Mouse (Mus musculus) hindbrain, embryonic 16.5 days (tissue): ENCODE results near the gene S100a1. TPM values are rescaled to one million over a fixed set of nuclear protein-coding genes. Genes with fewer than 3 reads are reported as not detected.

Experiments
- ATAC-seq: fragments of 200-750 bp; cut with Nextera tagmentation; 2 replicates; pipeline ENCODE4 v1.8.0; 2017; ENCODE audit warnings: moderate TSS enrichment, moderate library complexity
- H3K27ac ChIP-seq: fragments of 300-500 bp; sonication (generic); 2 replicates; pipeline ENCODE4 v1.5.1; 2014; ENCODE audit warnings: low read depth, mild to moderate bottlenecking, control low read depth, low read length, moderate library complexity
- H3K27me3 ChIP-seq: fragments of 300-500 bp; sonication (generic); replicated peaks from 2 replicates; pipeline ENCODE4 v1.6.1; 2014; ENCODE audit warnings: low read length; ENCODE audit not compliant: control insufficient read depth, insufficient read depth
- H3K36me3 ChIP-seq: fragments of 300-500 bp; sonication (generic); 2 replicates; pipeline ENCODE4 v1.6.1; 2014; ENCODE audit warnings: mild to moderate bottlenecking, low read length, moderate library complexity, mixed read lengths; ENCODE audit not compliant: control insufficient read depth, insufficient read depth
- H3K4me1 ChIP-seq: fragments of 300-500 bp; sonication (generic); 2 replicates; pipeline ENCODE4 v1.6.1; 2014; ENCODE audit warnings: low read depth, low read length; ENCODE audit not compliant: control insufficient read depth, insufficient read depth
- H3K4me2 ChIP-seq: fragments of 300-500 bp; sonication (generic); 2 replicates; pipeline ENCODE4 v1.6.1; 2014; ENCODE audit warnings: mild to moderate bottlenecking, low read length, control low read depth, moderate library complexity
- H3K4me3 ChIP-seq: fragments of 300-500 bp; sonication (generic); 2 replicates; pipeline ENCODE4 v1.5.1; 2014; ENCODE audit warnings: mild to moderate bottlenecking, low read length, control low read depth, moderate library complexity
- H3K9ac ChIP-seq: fragments of 300-500 bp; sonication (generic); 2 replicates; pipeline ENCODE4 v1.6.1; 2014; ENCODE audit warnings: low read depth, mild to moderate bottlenecking, control low read depth, low read length, moderate library complexity
- H3K9me3 ChIP-seq: fragments of 300-500 bp; sonication (generic); 2 replicates; pipeline ENCODE4 v1.6.1; 2014; ENCODE audit warnings: mild to moderate bottlenecking, low read length, moderate library complexity; ENCODE audit not compliant: control insufficient read depth
- WGBS: fragments of 180-500 bp; shearing (Covaris S2); extraction: QIAGEN DNeasy Blood & Tissue Kit; methylation state at CpG from one replicate; pipeline ENCODE4 v1.1.7; 2014; 5-methylcytosine and 5-hydroxymethylcytosine counted together
- polyA plus RNA-seq: library from polyadenylated mRNA; unstranded; fragments of >200 nt; fragmentation: Nextera tagmentation; extraction: Ambion mirVana; gene quantifications from 2 replicates; pipeline ENCODE4 v1.2.1, GENCODE M21; 2015

Gene S100a1
- polyA plus RNA-seq, 1 experiment from 2014 or later, result 40.5 TPM

- H3K4me1 ChIP-seq, result peaks cover 11% of the 10 kb centered on the region
- peak within 1 kb of the TSS; percentile 70 for H3K4me3 ChIP-seq
- peak within 1 kb of the TSS; percentile 82 for H3K4me2 ChIP-seq
- H3K36me3 ChIP-seq, result peaks cover 10% of the 10 kb centered on the region; the same call in 1 of the 2 replicates
- H3K27ac ChIP-seq, result peak within 1 kb of the TSS; percentile 87
- WGBS, result under 1% methylated on average over 44 of the region's 45 CpGs
- ATAC-seq, result peak; percentile 99
- no peaks in the 10 kb centered on the region for H3K9me3 ChIP-seq
- H3K9ac ChIP-seq, result peak within 1 kb of the TSS; percentile 91
- no peaks in the 10 kb centered on the region for H3K27me3 ChIP-seq
Observed at GRCm38 (mm10) chr3:90475831-90476611, 38.2 kb downstream of the S100a1 start, which contains the start of gene Ilf2. Gene Ilf2 (plus strand): TSS chr3:90476126.

- 0 out of 2 replicates have a peak, but pooled peaks cover 6% of the 10 kb centered on the region for H3K36me3 ChIP-seq
- no peak overlapping the region for H3K9ac ChIP-seq
- no peaks in the 10 kb centered on the region for H3K27me3 ChIP-seq
- ATAC-seq, result peak; percentile 41
- peak overlapping the region; percentile 51 for H3K4me2 ChIP-seq
- H3K4me1 ChIP-seq, result peaks cover 11% of the 10 kb centered on the region
- no peak overlapping the region for H3K27ac ChIP-seq
- H3K9me3 ChIP-seq, result no peaks in the 10 kb centered on the region
- 41% methylated on average over 15 of the region's 16 CpGs for WGBS
- peak overlapping the region; percentile 42 for H3K4me3 ChIP-seq
Observed at GRCm38 (mm10) chr3:90475151-90475830, 38.9 kb downstream of the S100a1 start.

- H3K9me3 ChIP-seq, result no peaks in the 10 kb centered on the region
- H3K4me1 ChIP-seq, result peaks cover 5% of the 10 kb centered on the region
- H3K36me3 ChIP-seq, result no peaks in the 10 kb centered on the region
- no peak for ATAC-seq
- H3K27me3 ChIP-seq, result no peaks in the 10 kb centered on the region; the same call in 1 of the 2 replicates
- H3K27ac ChIP-seq, result no peak overlapping the region
- 29% methylated on average over 3 of the region's 3 CpGs for WGBS
- H3K9ac ChIP-seq, result no peak overlapping the region
- H3K4me3 ChIP-seq, result no peak overlapping the region
- H3K4me2 ChIP-seq, result no peak overlapping the region
Observed at GRCm38 (mm10) chr3:90472213-90472612, 42.0 kb downstream of the S100a1 start.

- H3K9ac ChIP-seq, result no peak overlapping the region
- 0 out of 2 replicates have a peak, but pooled peaks cover 2% of the 10 kb centered on the region for H3K9me3 ChIP-seq
- H3K27ac ChIP-seq, result no peak overlapping the region
- H3K4me2 ChIP-seq, result no peak overlapping the region
- 92% methylated on average over 10 of the region's 10 CpGs for WGBS
- peaks cover 10% of the 10 kb centered on the region for H3K4me1 ChIP-seq
- ATAC-seq, result no peak
- no peak overlapping the region for H3K4me3 ChIP-seq
- H3K36me3 ChIP-seq, result no peaks in the 10 kb centered on the region
- peaks cover 28% of the 10 kb centered on the region for H3K27me3 ChIP-seq
Observed at GRCm38 (mm10) chr3:90467618-90468300, 46.4 kb downstream of the S100a1 start.

GRCm38 (mm10) chr3:90466311-90466766 lies 47.9 kb downstream of the S100a1 start:
- H3K9me3 ChIP-seq, result 0 out of 2 replicates have a peak, but pooled peaks cover 2% of the 10 kb centered on the region
- H3K4me3 ChIP-seq, result peak overlapping the region; percentile 58
- H3K9ac ChIP-seq, result peak overlapping the region; percentile 65
- H3K4me1 ChIP-seq, result peaks cover 10% of the 10 kb centered on the region
- 0% methylated on average over 15 of the region's 15 CpGs for WGBS
- no peak overlapping the region for H3K27ac ChIP-seq
- H3K36me3 ChIP-seq, result no peaks in the 10 kb centered on the region
- peak overlapping the region; percentile 94 for H3K4me2 ChIP-seq
- peak; percentile 53 for ATAC-seq
- H3K27me3 ChIP-seq, result peaks cover 33% of the 10 kb centered on the region

- no peak within 1 kb of the TSS; the same call in 1 of the 2 replicates for H3K27ac ChIP-seq
- H3K4me1 ChIP-seq, result peaks cover 10% of the 10 kb centered on the region
- H3K36me3 ChIP-seq, result no peaks in the 10 kb centered on the region
- WGBS, result 0% methylated on average over 16 of the region's 49 CpGs
- H3K27me3 ChIP-seq, result peaks cover 33% of the 10 kb centered on the region
- peak within 1 kb of the TSS; percentile 58 for H3K4me3 ChIP-seq
- H3K9me3 ChIP-seq, result 0 out of 2 replicates have a peak, but pooled peaks cover 2% of the 10 kb centered on the region
- ATAC-seq, result peak; percentile 71
- peak within 1 kb of the TSS; percentile 94 for H3K4me2 ChIP-seq
- peak within 1 kb of the TSS; percentile 65 for H3K9ac ChIP-seq
Observed at GRCm38 (mm10) chr3:90465686-90466310, 48.4 kb downstream of the S100a1 start, which contains the start of gene Npr1. Gene Npr1 (minus strand): TSS chr3:90465866.

- Histone ChIP-seq H3K27me3 (peaks cover 33% of the 10 kb centered on the region), H3K4me3 (peak overlapping the region; percentile 58), H3K4me2 (peak overlapping the region; percentile 94), H3K9me3 (0 out of 2 replicates have a peak, but pooled peaks cover 2% of the 10 kb centered on the region), H3K27ac (no peak overlapping the region; the same call in 1 of the 2 replicates), H3K36me3 (no peaks in the 10 kb centered on the region), H3K4me1 (peaks cover 10% of the 10 kb centered on the region), H3K9ac (peak overlapping the region; percentile 65)
- WGBS, result under 1% methylated on average over 75 of the region's 75 CpGs
- peak; percentile 57 for ATAC-seq
Observed at GRCm38 (mm10) chr3:90465081-90465685, 49.0 kb downstream of the S100a1 start.

- Histone ChIP-seq H3K4me2 (peak overlapping the region; percentile 94), H3K9me3 (0 out of 2 replicates have a peak, but pooled peaks cover 2% of the 10 kb centered on the region), H3K27ac (no peak overlapping the region), H3K27me3 (peaks cover 33% of the 10 kb centered on the region), H3K36me3 (no peaks in the 10 kb centered on the region), H3K9ac (peak overlapping the region; percentile 65), H3K4me3 (peak overlapping the region; percentile 58), H3K4me1 (peaks cover 10% of the 10 kb centered on the region)
- WGBS, result 11% methylated on average over 36 of the region's 37 CpGs
- no peak; the same call in 1 of the 2 replicates for ATAC-seq
Observed at GRCm38 (mm10) chr3:90464552-90465080, 49.6 kb downstream of the S100a1 start.
